Mouse (Mus musculus) limb, embryonic 10.5 days (tissue): ENCODE results near the gene Sirt1. TPM values are rescaled to one million over a fixed set of nuclear protein-coding genes. Genes with fewer than 3 reads are reported as not detected.
A peak's percentile ranks its signal among the peaks of the same experiment; 100 is the strongest.
"Not testable (repeated sequence)": the region's sequence is repeated elsewhere in the genome, so short reads cannot be mapped to it uniquely, and the experiment has no call there.

Source experiments
- DNase-seq: peaks from one replicate; pipeline ENCODE4 v3.0.0-alpha.2; 2017; ENCODE audit warnings: low spot score
- H3K27ac ChIP-seq: fragments of 300-500 bp; sonication (generic); 2 replicates; pipeline ENCODE4 v1.5.1; 2016; ENCODE audit warnings: mild to moderate bottlenecking
- H3K27me3 ChIP-seq: fragments of 300-500 bp; sonication (generic); 2 replicates; pipeline ENCODE4 v1.6.1; 2016; ENCODE audit warnings: low read depth, mild to moderate bottlenecking; ENCODE audit not compliant: poor library complexity, severe bottlenecking
- H3K36me3 ChIP-seq: fragments of 300-500 bp; sonication (generic); 2 replicates; pipeline ENCODE4 v1.6.1; 2016; ENCODE audit warnings: mild to moderate bottlenecking, moderate library complexity
- H3K4me1 ChIP-seq: fragments of 300-500 bp; sonication (generic); 2 replicates; pipeline ENCODE4 v1.6.1; 2016
- H3K4me3 ChIP-seq: fragments of 300-500 bp; sonication (generic); 2 replicates; pipeline ENCODE4 v1.5.1; 2016; ENCODE audit warnings: mild to moderate bottlenecking, moderate library complexity
- H3K9me3 ChIP-seq: fragments of 300-500 bp; sonication (generic); replicated peaks from 2 replicates; pipeline ENCODE4 v1.6.1; 2016; ENCODE audit warnings: mild to moderate bottlenecking
- WGBS: fragments of 180-500 bp; shearing (Covaris S2); methylation state at CpG from one replicate; pipeline ENCODE4 v1.1.7; 2016; 5-methylcytosine and 5-hydroxymethylcytosine counted together
- polyA plus RNA-seq: library from polyadenylated mRNA; unstranded; fragments of >200 nt; fragmentation: Nextera tagmentation; extraction: Ambion mirVana; gene quantifications from 2 replicates; pipeline ENCODE4 v1.2.1, GENCODE M21; 2016

The Sirt1 gene
- polyA plus RNA-seq, 1 experiment from 2014 or later = 6.9 TPM

- H3K4me3 ChIP-seq = no peak overlapping the region
- H3K9me3 ChIP-seq = no peaks in the 10 kb centered on the region
- no peaks in the 10 kb centered on the region for H3K36me3 ChIP-seq
- no peaks in the 10 kb centered on the region for H3K4me1 ChIP-seq
- 82% methylated on average over 7 of the region's 7 CpGs for WGBS
- no peak for DNase-seq
- H3K27ac ChIP-seq = no peak overlapping the region
- H3K27me3 ChIP-seq = no peaks in the 10 kb centered on the region
These were observed 33.8 kb upstream of the Sirt1 start for GRCm38 (mm10) chr10:63415287-63415686.

DNA sequence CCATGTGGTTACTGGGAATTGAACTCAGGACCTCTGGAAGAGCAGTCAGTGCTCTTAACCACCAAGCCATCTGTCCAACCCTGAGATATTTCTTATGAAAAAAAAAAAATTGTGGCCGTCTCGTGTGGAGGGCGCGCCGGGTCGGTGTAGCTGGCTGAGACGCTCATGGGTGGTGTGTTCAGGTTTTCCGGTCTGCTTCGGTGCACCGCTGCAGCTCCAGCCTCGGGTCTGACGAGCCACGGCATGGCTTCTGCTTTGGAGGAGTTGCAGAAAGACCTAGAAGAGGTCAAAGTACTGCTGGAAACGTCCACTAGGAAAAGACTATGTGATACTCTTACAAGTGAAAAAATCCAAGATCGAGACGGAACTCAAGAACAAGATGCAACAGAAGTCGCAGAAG lies 31.3 kb upstream of the Sirt1 start:
- DNase-seq = no peak
- H3K36me3 ChIP-seq = no peaks in the 10 kb centered on the region
- H3K9me3 ChIP-seq = no peaks in the 10 kb centered on the region
- no peaks in the 10 kb centered on the region for H3K27me3 ChIP-seq
- 90% methylated on average over 17 of the region's 17 CpGs for WGBS
- no peak overlapping the region for H3K27ac ChIP-seq
- no peak overlapping the region for H3K4me3 ChIP-seq
- no peaks in the 10 kb centered on the region for H3K4me1 ChIP-seq

GRCm38 (mm10) chr10:63411674-63412073 lies 30.2 kb upstream of the Sirt1 start:
- H3K9me3 ChIP-seq, H3K4me3 ChIP-seq, H3K36me3 ChIP-seq, DNase-seq, H3K27ac ChIP-seq, H3K27me3 ChIP-seq, H3K4me1 ChIP-seq: not testable (repeated sequence)
- WGBS = 89% methylated on average over 6 of the region's 7 CpGs

DNA sequence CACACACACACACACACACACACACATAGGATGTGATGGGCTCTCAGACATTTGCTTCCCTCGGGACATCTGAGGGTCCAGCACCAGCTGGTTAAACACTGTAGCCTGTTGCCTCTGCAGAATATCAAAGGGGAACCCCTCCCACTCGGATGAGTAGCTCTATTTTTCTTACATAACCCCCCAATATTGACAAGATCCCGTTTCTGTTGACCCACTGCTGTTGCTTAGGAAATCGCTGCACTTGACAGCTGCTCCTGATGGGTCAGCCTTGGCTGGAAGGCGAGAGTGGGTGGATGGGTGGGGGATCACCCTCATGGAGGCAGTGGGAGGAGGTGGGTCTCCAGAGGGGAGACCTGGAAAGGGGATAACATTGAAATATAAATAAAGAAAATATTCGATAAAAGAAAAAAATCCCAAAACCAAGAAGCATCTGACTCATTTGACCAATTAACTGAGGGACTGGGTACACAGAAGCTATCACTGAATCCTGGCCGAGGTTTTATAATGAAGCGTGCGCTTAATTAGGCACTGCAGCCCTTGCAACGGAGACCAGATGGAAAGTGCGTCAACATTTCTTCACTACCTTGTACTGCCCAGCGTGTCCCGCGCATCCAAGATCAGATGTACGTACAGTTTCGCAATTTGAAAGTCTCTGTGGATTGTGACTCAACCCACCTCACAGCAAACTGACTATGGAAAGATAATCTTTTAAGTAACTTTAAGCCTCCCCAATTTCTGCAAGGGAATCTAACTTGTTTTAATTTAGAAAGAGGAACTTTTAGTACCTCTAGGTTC lies 28.9 kb upstream of the Sirt1 start:
- Histone ChIP-seq H3K9me3 (no peaks in the 10 kb centered on the region), H3K4me3 (no peak overlapping the region), H3K27ac (no peak overlapping the region), H3K27me3 (no peaks in the 10 kb centered on the region), H3K36me3 (no peaks in the 10 kb centered on the region), H3K4me1 (no peaks in the 10 kb centered on the region)
- WGBS = 77% methylated on average over 16 of the region's 16 CpGs
- DNase-seq = no peak

DNA sequence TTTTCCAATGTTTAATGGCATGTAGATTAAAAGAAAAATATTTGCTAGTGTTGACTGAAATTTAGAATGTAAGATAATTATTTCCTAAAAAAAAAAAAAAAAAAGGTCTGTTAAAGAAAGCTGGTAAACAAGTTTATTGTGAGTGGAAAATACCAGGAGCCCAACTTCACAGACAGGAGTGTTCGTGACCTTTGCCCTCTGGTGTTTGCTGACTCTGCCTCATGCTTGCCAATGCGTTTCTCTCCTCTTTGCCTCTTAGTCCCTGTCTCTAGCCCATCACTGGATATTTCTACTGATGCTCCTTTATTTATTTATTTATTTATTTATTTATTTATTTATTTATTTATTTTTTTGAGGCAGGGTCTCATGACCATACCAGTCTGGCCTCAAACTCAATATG lies 22.1 kb upstream of the Sirt1 start:
- Histone ChIP-seq H3K9me3 (no peaks in the 10 kb centered on the region), H3K27me3 (no peaks in the 10 kb centered on the region), H3K36me3 (no peaks in the 10 kb centered on the region), H3K27ac (no peak overlapping the region), H3K4me1 (no peaks in the 10 kb centered on the region), H3K4me3 (no peak overlapping the region)
- WGBS = 83% methylated on average over 2 of the region's 2 CpGs
- no peak for DNase-seq

DNA sequence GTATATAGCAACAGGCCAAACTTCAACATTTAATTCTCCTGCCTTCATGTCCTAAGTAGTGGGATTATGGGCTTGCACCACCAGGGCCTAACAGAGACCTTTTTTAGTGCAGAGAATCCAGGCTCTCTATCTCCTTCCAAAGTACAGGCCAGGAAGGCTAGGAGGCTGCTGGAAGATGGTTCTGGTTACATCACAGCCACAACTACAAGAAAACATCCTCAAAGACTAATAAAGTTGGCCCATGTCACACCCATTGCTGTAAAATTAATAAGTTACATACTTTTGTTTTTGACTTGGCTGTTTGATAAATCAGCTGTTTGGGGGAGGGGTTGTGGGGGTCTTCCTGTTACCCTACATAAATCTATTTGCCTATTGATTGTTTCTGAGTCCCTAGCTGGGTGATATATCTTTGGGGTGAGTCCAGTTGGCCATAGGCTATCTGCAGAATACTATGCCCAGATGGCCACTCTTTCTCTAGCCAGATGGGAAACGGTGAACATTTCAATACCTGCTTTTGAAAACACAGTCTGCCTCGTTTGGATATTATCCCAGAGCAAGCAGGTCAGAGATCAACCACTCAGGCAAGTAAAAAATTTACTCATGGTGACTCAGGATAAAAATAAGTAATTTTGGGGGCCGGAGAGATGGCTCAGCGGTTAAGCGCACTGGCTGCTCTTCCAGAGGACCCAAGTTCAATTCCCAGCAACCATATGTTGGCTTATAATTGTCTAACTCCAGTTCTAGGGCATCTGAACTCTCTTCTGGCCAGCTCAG lies 21.4 kb upstream of the Sirt1 start:
- Histone ChIP-seq H3K27me3 (no peaks in the 10 kb centered on the region), H3K4me1 (no peaks in the 10 kb centered on the region), H3K27ac (no peak overlapping the region), H3K9me3 (no peaks in the 10 kb centered on the region), H3K36me3 (no peaks in the 10 kb centered on the region), H3K4me3 (no peak overlapping the region)
- no peak for DNase-seq
- 93% methylated on average over 5 of the region's 5 CpGs for WGBS

GRCm38 (mm10) chr10:63396963-63397362 lies 15.5 kb upstream of the Sirt1 start:
- Histone ChIP-seq H3K4me3 (no peak overlapping the region), H3K9me3 (no peaks in the 10 kb centered on the region), H3K4me1 (no peaks in the 10 kb centered on the region), H3K36me3 (no peaks in the 10 kb centered on the region), H3K27ac (no peak overlapping the region), H3K27me3 (no peaks in the 10 kb centered on the region)
- 93% methylated on average over 10 of the region's 10 CpGs for WGBS
- no peak for DNase-seq

GRCm38 (mm10) chr10:63388948-63389347 lies 7.4 kb upstream of the Sirt1 start:
- Histone ChIP-seq H3K4me3 (no peak overlapping the region), H3K9me3 (no peaks in the 10 kb centered on the region), H3K27ac (no peak overlapping the region), H3K36me3 (no peaks in the 10 kb centered on the region), H3K27me3 (no peaks in the 10 kb centered on the region), H3K4me1 (no peaks in the 10 kb centered on the region)
- 80% methylated on average over 4 of the region's 4 CpGs for WGBS
- no peak for DNase-seq

GRCm38 (mm10) chr10:63386991-63387390 lies 5.5 kb upstream of the Sirt1 start:
- Histone ChIP-seq H3K36me3 (no peaks in the 10 kb centered on the region), H3K9me3 (no peaks in the 10 kb centered on the region), H3K4me3 (peak overlapping the region; percentile 69), H3K27ac (0 out of 2 replicates have a peak overlapping the region, but pooled peaks have one; percentile 53), H3K27me3 (0 out of 2 replicates have a peak, but pooled peaks cover under 1% of the 10 kb centered on the region), H3K4me1 (no peaks in the 10 kb centered on the region)
- DNase-seq = no peak
- WGBS = 5% methylated on average over 10 of the region's 10 CpGs

- WGBS = under 1% methylated on average over 19 of the region's 19 CpGs
- Histone ChIP-seq H3K27ac (peak overlapping the region; percentile 53), H3K4me3 (peak overlapping the region; percentile 69), H3K27me3 (peaks cover 6% of the 10 kb centered on the region; the same call in 1 of the 2 replicates), H3K4me1 (0 out of 2 replicates have a peak, but pooled peaks cover 5% of the 10 kb centered on the region), H3K9me3 (no peaks in the 10 kb centered on the region), H3K36me3 (no peaks in the 10 kb centered on the region)
- DNase-seq = peak; percentile 70
These were observed 4.9 kb upstream of the Sirt1 start for GRCm38 (mm10) chr10:63386444-63386843.

DNA sequence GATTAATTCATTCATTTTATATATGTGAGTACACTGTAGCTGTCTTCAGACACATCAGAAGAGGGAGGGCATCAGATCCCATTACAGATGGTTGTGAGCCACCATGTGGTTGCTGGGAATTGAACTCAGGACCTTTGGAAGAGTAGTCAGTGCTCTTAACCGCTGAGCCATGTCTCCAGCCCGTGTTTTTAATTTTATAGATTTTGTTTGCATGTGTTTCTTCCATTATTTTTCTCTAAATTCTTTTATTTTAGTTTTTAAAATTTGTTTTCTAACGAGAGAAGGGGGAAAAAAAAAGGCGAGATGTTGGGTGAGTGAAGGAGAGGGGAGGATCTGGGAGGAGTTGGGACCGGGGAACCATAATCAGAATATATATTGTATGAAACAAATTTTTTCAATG lies 4.4 kb upstream of the Sirt1 start:
- WGBS = 33% methylated on average over 5 of the region's 5 CpGs
- H3K9me3 ChIP-seq, H3K36me3 ChIP-seq, DNase-seq, H3K4me1 ChIP-seq: not testable (repeated sequence)
- peak overlapping the region; percentile 69 for H3K4me3 ChIP-seq
- peaks cover 11% of the 10 kb centered on the region for H3K27me3 ChIP-seq
- 0 out of 2 replicates have a peak overlapping the region, but pooled peaks have one; percentile 53 for H3K27ac ChIP-seq

- H3K9me3 ChIP-seq = no peaks in the 10 kb centered on the region
- DNase-seq = peak; percentile 83
- peak within 1 kb of the TSS; percentile 63; the same call in 1 of the 2 replicates for H3K27ac ChIP-seq
- under 1% methylated on average over 28 of the region's 28 CpGs for WGBS
- H3K4me1 ChIP-seq = 0 out of 2 replicates have a peak, but pooled peaks cover 7% of the 10 kb centered on the region
- H3K4me3 ChIP-seq = peak within 1 kb of the TSS; percentile 63
- H3K36me3 ChIP-seq = no peaks in the 10 kb centered on the region
- H3K27me3 ChIP-seq = peaks cover 20% of the 10 kb centered on the region
These were observed 1.1 kb upstream of the Sirt1 start, which contains the start of gene Dnajc12 for GRCm38 (mm10) chr10:63382372-63383279. Gene Dnajc12 (plus strand): TSS chr10:63382443.
